Mouse (Mus musculus): Measurements from ENCODE around the gene Zfp414. TPM values are rescaled to one million over a fixed set of nuclear protein-coding genes. Genes with fewer than 3 reads are reported as not detected.

The Zfp414 gene
- polyA plus RNA-seq, 1 experiment from 2014 or later: 74.0 TPM

DNA sequence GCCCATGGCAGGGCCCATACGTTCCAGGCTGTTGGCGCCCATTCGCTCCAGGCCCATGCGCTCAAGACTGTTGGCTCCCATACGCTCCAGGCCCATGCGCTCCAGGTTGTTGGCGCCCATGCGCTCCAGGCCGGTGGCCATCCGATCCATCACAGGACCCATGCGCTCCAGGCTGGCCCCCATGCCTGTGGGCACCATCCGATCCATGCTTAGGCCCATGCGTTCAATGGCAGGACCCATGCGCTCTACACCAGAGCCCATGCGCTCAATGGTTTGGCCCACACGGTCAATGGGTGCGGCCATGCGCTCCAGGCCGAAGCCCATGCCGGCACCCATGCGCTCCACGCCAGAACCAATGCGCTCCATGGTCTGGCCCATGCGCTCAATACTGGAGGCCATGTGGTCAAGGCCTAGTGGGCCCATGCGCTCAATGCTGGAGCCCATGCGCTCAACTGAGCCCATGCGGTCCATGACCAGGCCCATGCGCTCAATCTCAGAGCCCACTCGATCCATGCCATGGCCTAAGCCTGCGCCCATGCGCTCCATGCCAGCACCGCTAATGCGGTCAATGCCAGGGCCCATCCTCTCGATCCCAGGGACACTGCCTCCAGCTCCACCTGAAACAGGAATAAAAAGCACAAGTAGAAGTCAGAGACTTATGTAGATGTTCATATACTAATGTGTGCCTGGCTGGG, 21.0 kb downstream of the Zfp414 start:
- DNase-seq (no peak), ATAC-seq (ENCODE audit: insufficient read depth) (no peak)
- H3K27me3 ChIP-seq (ENCODE audit: insufficient read depth, low read length): no peaks in the 10 kb centered on the region
- H3K9ac ChIP-seq: no peak overlapping the region
- H3K4me2 ChIP-seq: no peak overlapping the region
- H3K4me1 ChIP-seq (ENCODE audit: insufficient read depth): no peaks in the 10 kb centered on the region
- H3K36me3 ChIP-seq (ENCODE audit: insufficient read depth): peaks cover 97% of the 10 kb centered on the region
- TF ChIP-seq CTCF (IDR thresholded peaks at IDR 0.05; ENCODE audit: low read depth): no peak
- 97% methylated on average over 34 of the region's 34 CpGs for WGBS
- no peak overlapping the region for H3K4me3 ChIP-seq (ENCODE audit: low read depth, low read length)
- no peaks in the 10 kb centered on the region for H3K9me3 ChIP-seq (ENCODE audit: low read depth, low read length)
- no peak overlapping the region for H3K27ac ChIP-seq (ENCODE audit: low read depth)

DNA sequence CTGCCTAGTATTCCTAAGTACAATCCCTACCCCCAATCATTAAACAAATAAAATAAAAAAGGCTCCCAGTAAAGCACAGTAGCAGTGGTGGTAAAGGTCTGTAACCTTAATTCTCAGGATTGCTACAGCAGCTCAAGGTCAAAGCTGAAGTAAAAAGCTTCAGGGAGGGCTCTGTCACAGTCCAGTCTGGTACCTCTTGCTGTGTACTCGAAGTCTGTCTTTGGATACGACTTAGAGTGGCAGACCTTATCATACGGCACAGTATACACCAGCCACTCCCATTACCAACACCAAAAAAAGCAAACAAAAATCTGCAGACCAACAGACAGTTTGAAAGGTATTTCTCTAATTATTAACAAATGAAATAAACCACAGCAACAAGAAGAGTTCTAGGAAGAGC, 37.9 kb downstream of the Zfp414 start:
- DNase-seq: no peak
- Histone ChIP-seq H3K27ac (ENCODE audit: low read depth) (no peak overlapping the region), H3K4me2 (no peak overlapping the region), H3K9ac (no peak overlapping the region), H3K9me3 (ENCODE audit: low read depth, low read length) (no peaks in the 10 kb centered on the region), H3K27me3 (ENCODE audit: insufficient read depth, low read length) (no peaks in the 10 kb centered on the region), H3K36me3 (ENCODE audit: insufficient read depth) (peaks cover 73% of the 10 kb centered on the region), H3K4me3 (ENCODE audit: low read depth, low read length) (no peak overlapping the region), H3K4me1 (ENCODE audit: insufficient read depth) (no peaks in the 10 kb centered on the region)
- whole genome bisulfite sequencing: 66% methylated on average over 3 of the region's 3 CpGs
- TF ChIP-seq CTCF (IDR thresholded peaks at IDR 0.05; ENCODE audit: low read depth): no peak
- no peak for ATAC-seq (ENCODE audit: insufficient read depth)

DNA sequence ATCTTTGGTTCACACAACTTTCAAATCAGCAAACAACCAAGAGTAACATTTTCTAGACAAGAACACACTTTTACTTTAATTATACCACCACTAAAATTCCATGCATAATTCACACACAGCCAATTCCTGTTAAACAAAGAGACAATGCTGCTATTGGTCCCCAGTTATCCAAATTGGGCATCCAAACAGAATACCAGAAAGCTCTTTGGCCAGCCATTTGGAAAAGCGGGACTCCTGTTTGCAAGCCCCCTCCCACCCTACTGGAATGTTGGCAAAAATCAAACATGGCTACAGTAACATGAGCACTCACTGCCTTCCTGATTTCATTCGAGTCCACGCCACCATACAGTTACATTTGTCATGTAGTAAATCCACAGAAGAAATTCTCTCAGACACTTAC, 40.8 kb downstream of the Zfp414 start:
- Histone ChIP-seq H3K4me3 (ENCODE audit: low read depth, low read length) (no peak overlapping the region), H3K4me2 (no peak overlapping the region), H3K27ac (ENCODE audit: low read depth) (no peak overlapping the region), H3K36me3 (ENCODE audit: insufficient read depth) (peaks cover 62% of the 10 kb centered on the region), H3K27me3 (ENCODE audit: insufficient read depth, low read length) (no peaks in the 10 kb centered on the region), H3K4me1 (ENCODE audit: insufficient read depth) (no peaks in the 10 kb centered on the region), H3K9me3 (ENCODE audit: low read depth, low read length) (no peaks in the 10 kb centered on the region), H3K9ac (no peak overlapping the region)
- WGBS: 89% methylated on average over 3 of the region's 3 CpGs
- no peak for TF ChIP-seq CTCF (IDR thresholded peaks at IDR 0.05; ENCODE audit: low read depth)
- DNase-seq (no peak), ATAC-seq (ENCODE audit: insufficient read depth) (no peak)

DNA sequence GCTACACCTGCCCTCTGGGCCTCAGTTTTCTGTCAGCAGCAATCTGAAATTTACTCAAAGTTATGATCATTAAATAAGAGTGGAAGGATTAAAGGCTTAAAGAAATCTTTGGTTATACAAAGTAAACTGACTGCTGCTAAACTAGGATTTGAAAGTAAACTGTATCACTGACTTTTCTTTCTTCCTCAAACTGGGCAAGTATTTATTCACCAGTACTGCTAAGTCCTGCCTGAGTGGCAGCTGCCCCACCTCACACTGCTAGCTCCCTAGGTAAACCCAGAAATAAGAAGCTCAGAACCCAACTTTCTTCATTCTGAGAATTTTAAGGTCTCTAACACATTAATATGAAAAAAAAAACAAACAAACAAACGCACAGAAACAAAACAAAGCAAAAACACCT, 44.9 kb downstream of the Zfp414 start:
- H3K36me3 ChIP-seq (ENCODE audit: insufficient read depth): peaks cover 48% of the 10 kb centered on the region
- no peak for TF ChIP-seq CTCF (IDR thresholded peaks at IDR 0.05; ENCODE audit: low read depth)
- H3K4me1 ChIP-seq (ENCODE audit: insufficient read depth): no peaks in the 10 kb centered on the region
- no peaks in the 10 kb centered on the region for H3K27me3 ChIP-seq (ENCODE audit: insufficient read depth, low read length)
- 76% methylated on average over 1 of the region's 1 CpGs for WGBS
- no peak overlapping the region for H3K9ac ChIP-seq
- H3K9me3 ChIP-seq (ENCODE audit: low read depth, low read length): no peaks in the 10 kb centered on the region
- H3K4me2 ChIP-seq: no peak overlapping the region
- no peak overlapping the region for H3K4me3 ChIP-seq (ENCODE audit: low read depth, low read length)
- no peak overlapping the region for H3K27ac ChIP-seq (ENCODE audit: low read depth)
- ATAC-seq (ENCODE audit: insufficient read depth) (no peak), DNase-seq (no peak)

DNA sequence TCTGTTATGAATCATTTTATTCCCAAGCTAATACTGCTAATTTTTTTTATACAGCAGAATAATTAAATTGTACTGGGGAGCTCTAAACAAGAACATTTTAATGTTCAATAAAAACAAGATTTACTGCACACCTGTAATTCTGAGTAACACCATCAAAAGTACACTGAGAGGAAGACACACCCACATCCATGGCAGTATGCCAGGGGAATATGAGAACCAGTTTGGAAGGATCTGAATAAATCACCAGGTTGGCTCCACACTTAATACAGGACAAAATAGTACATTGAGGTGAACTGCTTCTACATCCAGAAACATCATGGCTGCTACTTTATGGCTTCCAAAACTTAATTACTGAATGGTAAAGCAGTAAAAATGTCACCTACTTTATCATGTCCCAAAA, 46.6 kb downstream of the Zfp414 start:
- H3K27ac ChIP-seq (ENCODE audit: low read depth): no peak overlapping the region
- no peak overlapping the region for H3K4me3 ChIP-seq (ENCODE audit: low read depth, low read length)
- H3K36me3 ChIP-seq (ENCODE audit: insufficient read depth): peaks cover 40% of the 10 kb centered on the region
- DNase-seq (peak; percentile 64), ATAC-seq (ENCODE audit: insufficient read depth) (no peak)
- no peaks in the 10 kb centered on the region for H3K4me1 ChIP-seq (ENCODE audit: insufficient read depth)
- H3K27me3 ChIP-seq (ENCODE audit: insufficient read depth, low read length): no peaks in the 10 kb centered on the region
- H3K9ac ChIP-seq: no peak overlapping the region
- TF ChIP-seq CTCF (IDR thresholded peaks at IDR 0.05; ENCODE audit: low read depth): no peak
- no peak overlapping the region for H3K4me2 ChIP-seq
- H3K9me3 ChIP-seq (ENCODE audit: low read depth, low read length): no peaks in the 10 kb centered on the region

DNA sequence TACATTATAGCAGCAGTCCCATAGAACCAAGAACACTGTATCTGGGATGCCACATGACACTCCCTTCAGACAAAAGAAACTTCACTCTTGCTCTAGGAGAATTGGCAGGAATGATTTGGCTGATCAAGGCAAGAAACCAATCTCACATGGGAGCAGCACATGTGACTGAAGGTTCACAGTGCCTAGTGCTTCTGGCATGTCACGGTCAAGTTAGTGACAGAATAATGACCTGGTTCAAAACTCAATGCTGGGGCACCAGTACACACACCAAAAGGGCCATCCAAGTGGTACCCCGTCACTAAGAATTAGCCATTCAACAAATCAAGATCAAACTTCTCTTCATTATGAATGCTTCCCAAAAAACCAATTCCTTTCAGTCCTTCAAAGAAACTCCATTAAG, 47.2 kb downstream of the Zfp414 start:
- Histone ChIP-seq H3K9ac (no peak overlapping the region), H3K4me1 (ENCODE audit: insufficient read depth) (no peaks in the 10 kb centered on the region), H3K4me2 (no peak overlapping the region), H3K27me3 (ENCODE audit: insufficient read depth, low read length) (no peaks in the 10 kb centered on the region), H3K4me3 (ENCODE audit: low read depth, low read length) (no peak overlapping the region), H3K27ac (ENCODE audit: low read depth) (no peak overlapping the region), H3K9me3 (ENCODE audit: low read depth, low read length) (no peaks in the 10 kb centered on the region), H3K36me3 (ENCODE audit: insufficient read depth) (peaks cover 40% of the 10 kb centered on the region)
- WGBS: 85% methylated on average over 2 of the region's 2 CpGs
- no peak for TF ChIP-seq CTCF (IDR thresholded peaks at IDR 0.05; ENCODE audit: low read depth)
- no peak for ATAC-seq (ENCODE audit: insufficient read depth)
- no peak for DNase-seq

DNA sequence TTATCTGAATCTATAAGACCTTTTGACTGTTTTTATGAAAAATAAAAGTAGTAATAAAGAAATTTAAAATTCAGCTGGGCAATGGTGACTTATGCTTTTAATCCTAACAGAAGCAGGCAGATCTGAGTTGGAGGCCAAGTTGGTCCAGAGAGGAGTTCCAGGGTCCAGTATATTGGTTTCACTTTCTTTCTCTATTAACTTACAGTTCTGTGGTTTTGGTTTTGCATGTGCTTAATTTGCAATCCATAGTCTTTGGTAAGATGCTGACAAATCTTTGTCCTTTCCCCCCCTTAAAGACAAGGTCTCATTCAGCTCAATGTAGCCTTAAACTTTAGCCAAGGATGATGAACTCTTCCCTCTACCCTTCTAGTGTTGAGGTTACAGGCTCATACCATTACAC, 49.9 kb downstream of the Zfp414 start:
- Histone ChIP-seq H3K4me3 (ENCODE audit: low read depth, low read length) (no peak overlapping the region), H3K9ac (no peak overlapping the region), H3K4me2 (no peak overlapping the region), H3K4me1 (ENCODE audit: insufficient read depth) (peaks cover 16% of the 10 kb centered on the region), H3K9me3 (ENCODE audit: low read depth, low read length) (no peaks in the 10 kb centered on the region), H3K27me3 (ENCODE audit: insufficient read depth, low read length) (no peaks in the 10 kb centered on the region), H3K27ac (ENCODE audit: low read depth) (no peak overlapping the region), H3K36me3 (ENCODE audit: insufficient read depth) (peaks cover 30% of the 10 kb centered on the region)
- no peak for TF ChIP-seq CTCF (IDR thresholded peaks at IDR 0.05; ENCODE audit: low read depth)
- DNase-seq (no peak), ATAC-seq (ENCODE audit: insufficient read depth) (no peak)

Other genes with a start within 250 kb of the Zfp414 start
- 20.4 and 20.8 TPM in 2 replicates for gene Zfp101, start 234.4 kb upstream of the Zfp414 start, polyA plus RNA-seq (2014; fragmentation: Nextera tagmentation; extraction: Ambion mirVana)
- 0.23 TPM in 1 of 2 replicates, not detected in the other for gene Actl9, start 196.2 kb upstream of the Zfp414 start, polyA plus RNA-seq (2014; fragmentation: Nextera tagmentation; extraction: Ambion mirVana)
- gene Adamts10, start 104.9 kb upstream of the Zfp414 start, polyA plus RNA-seq (2014; fragmentation: Nextera tagmentation; extraction: Ambion mirVana): 117 and 126 TPM in 2 replicates
- 4.3 and 4.7 TPM in 2 replicates for gene Myo1f, start 73.4 kb upstream of the Zfp414 start, polyA plus RNA-seq (2014; fragmentation: Nextera tagmentation; extraction: Ambion mirVana)
- 0.55 and 1.6 TPM in 2 replicates for gene Pram1, start 9.0 kb downstream of the Zfp414 start, polyA plus RNA-seq (2014; fragmentation: Nextera tagmentation; extraction: Ambion mirVana)
- 407 and 411 TPM in 2 replicates for gene Hnrnpm, start 57.8 kb downstream of the Zfp414 start, polyA plus RNA-seq (2014; fragmentation: Nextera tagmentation; extraction: Ambion mirVana)
- gene March2, start 89.6 kb downstream of the Zfp414 start, polyA plus RNA-seq (2014; fragmentation: Nextera tagmentation; extraction: Ambion mirVana): 45.3 and 46.4 TPM in 2 replicates
- 241 and 278 TPM in 2 replicates for gene Rab11b, start 131.4 kb downstream of the Zfp414 start, polyA plus RNA-seq (2014; fragmentation: Nextera tagmentation; extraction: Ambion mirVana)
- 31.9 and 35.4 TPM in 2 replicates for gene Angptl4, start 152.7 kb downstream of the Zfp414 start, polyA plus RNA-seq (2014; fragmentation: Nextera tagmentation; extraction: Ambion mirVana)
- gene Kank3, start 181.4 kb downstream of the Zfp414 start, polyA plus RNA-seq (2014; fragmentation: Nextera tagmentation; extraction: Ambion mirVana): 65.1 and 65.4 TPM in 2 replicates
- gene Rps28, start 195.5 kb downstream of the Zfp414 start, polyA plus RNA-seq (2014; fragmentation: Nextera tagmentation; extraction: Ambion mirVana): 1,180 and 1,276 TPM in 2 replicates
- gene Ndufa7, start 195.5 kb downstream of the Zfp414 start, polyA plus RNA-seq (2014; fragmentation: Nextera tagmentation; extraction: Ambion mirVana): 470 and 474 TPM in 2 replicates
- 71.1 and 76.3 TPM in 2 replicates for gene Cd320, start 214.0 kb downstream of the Zfp414 start, polyA plus RNA-seq (2014; fragmentation: Nextera tagmentation; extraction: Ambion mirVana)
- not detected in 2 replicates for gene Gm7029, start 244.7 kb downstream of the Zfp414 start, polyA plus RNA-seq (2014; fragmentation: Nextera tagmentation; extraction: Ambion mirVana)

All from lung, embryonic 14.5 days (tissue).